Mouse (Mus musculus) lung, postnatal 36 days (tissue): ENCODE measurements around the gene Mageh1.
"Not testable (repeated sequence)": the region's sequence is repeated elsewhere in the genome, so short reads cannot be mapped to it uniquely, and the experiment has no call there.

Source experiments
- DNase-seq: peaks from one replicate; pipeline ENCODE4 v3.0.0; 2022; ENCODE audit warnings: mixed read lengths

Mageh1 gene

GRCm38 (mm10) chrX:153037087-153037971 is at the start of gene Mageh1:
TSS of gene Mageh1 (minus strand) at chrX:153037575.
- peak; percentile 87 for DNase-seq

- DNase-seq, result not testable (repeated sequence)
Measured at GRCm38 (mm10) chrX:153037972-153038744, 783 bp upstream of the Mageh1 start.

- DNase-seq, result not testable (repeated sequence)
Measured at GRCm38 (mm10) chrX:153031547-153031946, 5.8 kb downstream of the Mageh1 start.

GRCm38 (mm10) chrX:153025709-153026108 is 11.7 kb downstream of the Mageh1 start:
- not testable (repeated sequence) for DNase-seq

GRCm38 (mm10) chrX:153025255-153025654 is 12.1 kb downstream of the Mageh1 start:
- DNase-seq, result not testable (repeated sequence)

- no peak for DNase-seq
Measured at GRCm38 (mm10) chrX:153007685-153008047, 29.7 kb downstream of the Mageh1 start.

GRCm38 (mm10) chrX:153007021-153007684 is 30.2 kb downstream of the Mageh1 start:
- peak; percentile 54 for DNase-seq

- peak; percentile 45 for DNase-seq
Measured at GRCm38 (mm10) chrX:153006387-153006841, 31.0 kb downstream of the Mageh1 start, which contains the start of gene Usp51. TSS of gene Usp51 (plus strand) at chrX:153006469.

GRCm38 (mm10) chrX:152996105-152996504 is 41.3 kb downstream of the Mageh1 start:
- DNase-seq, result not testable (repeated sequence)

GRCm38 (mm10) chrX:152989852-152990251 is 47.5 kb downstream of the Mageh1 start:
- DNase-seq, result not testable (repeated sequence)
